Mouse (Mus musculus): ENCODE measurements at regions not wholly inside any gene's neighbourhood (a gene's known extent, or its start where the extent isn't known, plus 50 kb on each side); places are given as distances from the start of the nearest gene placed in this dataset.

- TF ChIP-seq POLR2A (IDR thresholded peaks at IDR 0.05; ENCODE audit: low read depth, low read length) (no peak), CTCF (conservative IDR thresholded peaks at IDR 0.05; ENCODE audit: insufficient read depth, insufficient read length, low read depth, low read length) (no peak)
These were observed 361.5 kb upstream of the Vstm2b start for GRCm38 (mm10) chr7:40536601-40537000.
